Mouse (Mus musculus) central nervous system, embryonic 11.5 days (tissue): Measurements from ENCODE around the gene Ubap1. TPM values are rescaled to one million over a fixed set of nuclear protein-coding genes. Genes with fewer than 3 reads are reported as not detected.

ENCODE experiments used
- polyA plus RNA-seq: library from polyadenylated mRNA; depleted of rRNA; stranded (reverse); fragments of >200 nt; gene quantifications from 2 replicates; pipeline ENCODE4 v1.2.3, GENCODE M21; 2012; rRNA removed

Gene Ubap1
- polyA plus RNA-seq: 53.2 and 57.1 TPM in 2 replicates

DNA sequence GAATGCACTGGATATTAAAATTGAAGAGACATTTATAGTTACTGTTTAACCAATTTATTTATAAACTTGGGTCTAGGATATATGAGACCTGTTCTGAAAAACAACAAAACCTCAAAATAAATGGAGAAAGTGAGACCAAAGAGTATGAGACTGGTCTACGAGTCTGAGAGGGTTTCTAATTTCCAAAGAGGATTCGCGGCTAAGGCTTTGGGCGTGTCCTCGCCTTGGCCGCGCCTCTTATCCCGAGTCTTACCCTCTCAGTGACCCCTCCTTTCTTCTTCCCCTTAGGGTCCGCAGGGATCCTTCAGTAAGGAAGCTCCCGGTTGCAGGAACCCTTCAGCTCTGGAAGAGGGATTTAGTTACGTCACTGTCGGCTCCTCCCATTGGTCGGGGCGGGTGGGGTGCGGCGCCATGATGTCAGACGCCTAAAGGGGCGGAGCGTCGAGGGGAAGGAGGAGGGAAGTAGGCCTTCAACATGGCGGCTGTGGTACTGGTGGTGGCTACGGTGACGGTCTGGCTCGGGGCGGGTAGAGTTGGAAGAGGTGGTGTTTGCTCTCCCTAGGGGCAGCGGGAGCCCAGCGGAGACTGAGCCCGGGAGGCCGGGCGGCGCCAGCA lies at the start of gene Ubap1:
Gene Ubap1, plus strand, starts transcription at position 413 of the 615 bp plus-strand sequence.

DNA sequence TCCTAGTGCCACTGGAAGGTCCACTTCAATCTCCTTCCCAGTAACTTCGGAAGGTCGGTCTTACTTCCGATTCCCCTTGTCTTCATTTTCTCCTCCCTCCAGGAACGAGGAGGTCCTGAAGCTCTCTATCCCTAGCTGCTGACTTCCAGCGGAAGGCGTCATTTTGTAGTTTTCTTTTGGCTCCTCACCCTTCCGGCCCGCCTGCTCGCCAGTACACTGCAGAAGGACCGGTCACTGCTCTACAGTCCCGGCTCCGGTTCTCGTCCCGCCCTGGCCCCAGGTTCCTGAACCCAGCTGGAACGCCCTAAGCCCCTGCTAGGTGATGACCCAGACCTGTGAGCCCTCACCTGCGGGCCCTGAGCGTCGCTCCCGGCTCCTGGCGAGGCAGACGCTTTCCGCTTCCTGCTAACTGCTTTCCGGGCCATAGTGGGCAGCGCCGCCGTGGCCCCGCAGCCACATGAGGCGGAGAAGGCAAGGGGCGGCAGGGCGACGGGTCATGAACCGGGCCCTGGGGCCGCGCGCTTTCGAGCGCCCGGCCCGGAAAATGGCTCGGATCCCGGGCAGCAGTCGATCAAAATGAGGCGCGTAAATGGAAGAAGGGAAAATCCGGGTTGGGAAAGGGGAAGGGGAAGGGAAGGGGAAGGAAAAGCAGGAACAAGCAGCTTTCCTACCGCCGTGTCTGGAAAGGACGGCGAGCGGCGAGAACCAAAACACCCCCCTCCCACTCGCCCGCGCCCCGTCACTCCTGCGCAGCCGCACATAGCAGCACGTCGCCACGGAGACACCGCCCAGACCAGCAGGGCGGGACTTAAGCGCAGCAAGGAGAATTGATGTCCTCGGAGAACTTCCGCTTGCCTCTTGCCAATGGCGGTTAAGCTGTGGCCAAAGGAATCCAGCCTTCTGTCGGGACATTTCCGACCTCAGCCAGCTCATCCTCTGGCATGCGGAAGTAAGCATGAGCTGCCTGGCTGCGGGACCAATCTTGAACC lies 34.4 kb upstream of the Ubap1 start, which contains the start of gene Dcaf12:
Gene Dcaf12, minus strand, starts transcription at position 749 of the 989 bp plus-strand sequence.

Other genes starting within 250 kb of the Ubap1 start
- gene Nol6, start 224.5 kb upstream of the Ubap1 start, polyA plus RNA-seq: 22.4 and 29.0 TPM in 2 replicates
- gene Ube2r2, start 213.3 kb upstream of the Ubap1 start, polyA plus RNA-seq: 269 and 337 TPM in 2 replicates
- 62.6 and 90.7 TPM in 2 replicates for gene Ubap2, start 73.9 kb upstream of the Ubap1 start, polyA plus RNA-seq
- gene Dcaf12, start 34.1 kb upstream of the Ubap1 start, polyA plus RNA-seq: 34.9 and 40.3 TPM in 2 replicates
- gene Kif24, start 115.9 kb downstream of the Ubap1 start, polyA plus RNA-seq: 10.1 and 10.4 TPM in 2 replicates
- 29.0 and 48.4 TPM in 2 replicates for gene Nudt2, start 116.2 kb downstream of the Ubap1 start, polyA plus RNA-seq
- 4.5 and 5.2 TPM in 2 replicates for gene AI464131, start 154.1 kb downstream of the Ubap1 start, polyA plus RNA-seq
- gene 1110017D15Rik, start 168.3 kb downstream of the Ubap1 start, polyA plus RNA-seq: 3.3 and 3.7 TPM in 2 replicates
- 34.1 and 43.0 TPM in 2 replicates for gene Fam219a, start 220.5 kb downstream of the Ubap1 start, polyA plus RNA-seq
- gene Dnaic1, start 220.8 kb downstream of the Ubap1 start, polyA plus RNA-seq: 1.7 and 3.9 TPM in 2 replicates